Mouse (Mus musculus): Measurements from ENCODE around the gene Selenoo.

The Selenoo gene

DNA sequence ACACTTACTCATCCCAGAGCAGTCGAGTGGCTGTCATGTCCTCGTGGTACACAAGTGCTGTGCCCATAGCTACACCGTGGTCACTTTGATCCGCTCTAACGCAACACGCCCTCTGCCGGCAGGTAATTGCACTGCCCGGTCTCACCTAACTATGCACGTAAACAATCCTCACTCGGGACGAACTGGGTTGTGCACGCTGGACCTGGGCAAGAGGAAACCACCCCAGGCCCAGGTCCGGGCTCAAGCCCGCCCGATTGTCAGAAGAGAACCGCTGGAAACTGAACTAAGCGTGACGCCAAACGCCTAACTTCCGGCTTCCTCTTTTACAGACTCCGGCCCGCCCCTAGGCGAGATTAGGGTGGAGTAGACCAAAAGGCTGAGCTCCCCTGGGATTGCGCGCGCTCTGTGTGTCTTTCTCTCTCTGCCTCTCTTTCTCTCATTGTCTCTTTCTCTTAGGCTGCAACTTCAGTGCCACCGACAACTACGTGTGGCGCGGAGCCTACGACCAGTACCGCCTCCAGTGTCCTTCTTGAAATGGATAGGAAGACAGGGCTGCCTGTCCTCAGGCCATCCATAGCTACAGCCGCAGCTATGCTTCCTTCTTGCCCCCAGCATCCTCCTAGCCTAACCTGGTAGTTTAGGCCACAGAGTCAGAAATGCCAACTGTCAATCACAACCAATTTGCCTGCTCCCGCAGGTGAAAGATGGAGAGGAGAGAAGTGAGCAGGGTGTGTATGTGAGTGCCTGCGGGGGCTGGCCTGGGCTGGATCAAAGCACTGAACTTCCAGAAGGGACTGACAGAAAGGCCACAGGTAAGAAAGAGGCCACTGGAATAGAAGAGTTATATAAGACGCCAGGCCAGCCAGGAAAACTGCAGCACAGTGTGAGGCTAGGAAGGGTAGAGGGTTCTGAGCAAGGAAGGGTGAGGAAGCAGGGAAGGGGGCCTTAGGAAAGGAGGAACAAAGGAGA is 39.8 kb downstream of the Selenoo start, which contains the start of gene Hdac10:
Hdac10 (minus strand) TSS at position 319 of the 969 bp plus-strand sequence.
- DNase-seq: peak; percentile 77

DNA sequence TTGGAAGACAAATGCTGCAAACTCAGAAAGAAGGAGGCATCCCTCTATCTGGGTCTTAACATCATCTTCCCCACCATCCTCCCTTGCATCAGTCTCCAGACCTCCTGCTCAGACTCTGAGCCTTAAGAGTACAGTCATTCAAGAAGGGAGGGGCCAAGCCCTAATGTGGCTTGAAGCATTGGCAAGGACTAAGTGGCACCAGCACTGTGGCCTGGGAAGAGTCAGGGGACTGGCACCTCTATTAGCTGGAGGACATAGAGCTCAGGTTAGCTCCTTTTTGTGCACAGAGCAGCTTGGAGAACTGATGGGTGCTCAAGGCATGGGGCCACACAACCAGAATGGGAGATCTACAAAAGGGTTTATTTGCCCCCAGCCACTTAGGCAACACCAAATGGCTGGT is 41.4 kb downstream of the Selenoo start:
- no peak for DNase-seq

DNA sequence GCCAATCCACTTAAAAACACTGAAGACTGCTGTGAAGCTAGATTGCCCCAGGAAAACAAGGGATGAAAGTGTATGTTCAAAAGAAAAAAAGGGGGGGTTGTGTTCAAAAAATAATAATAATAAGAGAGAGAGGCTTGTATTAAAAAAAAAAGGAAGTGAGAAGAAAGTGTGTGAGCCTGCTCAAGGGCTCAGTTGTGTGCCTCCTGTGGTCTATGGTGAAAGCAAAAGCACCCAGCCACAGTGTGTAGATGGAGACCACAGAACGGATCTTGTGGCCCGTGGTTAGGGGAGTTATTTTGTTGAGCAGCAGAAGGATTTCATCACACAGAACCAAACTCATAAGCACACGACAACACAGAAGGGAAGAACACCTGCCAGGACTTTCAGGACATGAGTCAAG is 42.4 kb downstream of the Selenoo start:
- DNase-seq: no peak

DNA sequence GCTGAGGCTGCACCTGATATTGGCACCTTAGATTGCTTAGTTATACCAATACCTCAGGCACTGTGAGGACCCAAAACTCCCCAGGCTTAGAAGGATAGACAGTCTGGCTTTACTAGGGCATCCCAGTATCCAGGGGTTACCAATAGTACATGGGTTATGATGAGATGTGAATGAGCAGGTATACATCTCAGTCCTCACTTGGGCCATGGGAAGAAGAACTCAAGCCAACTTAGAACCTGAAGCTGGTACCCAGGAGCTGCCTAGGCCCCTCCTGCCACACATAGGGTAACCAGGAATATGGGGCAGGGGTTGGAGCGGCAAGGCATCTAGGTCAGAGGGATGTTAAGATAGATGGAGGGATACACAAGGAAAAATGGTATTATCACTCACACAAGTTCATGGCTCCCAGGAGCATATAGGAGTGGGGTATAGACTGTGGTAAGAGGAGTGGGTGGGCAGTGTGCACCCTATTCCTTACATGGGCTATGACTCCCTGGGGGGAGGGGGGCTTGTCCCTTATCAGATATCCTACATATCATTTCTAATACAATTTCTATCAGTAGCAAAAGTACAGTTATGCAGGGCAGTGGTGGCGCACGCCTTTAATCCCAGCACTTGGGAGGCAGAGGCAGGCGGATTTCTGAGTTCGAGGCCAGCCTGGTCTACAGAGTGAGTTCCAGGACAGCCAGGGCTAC is 47.7 kb downstream of the Selenoo start:
- no peak for DNase-seq

DNA sequence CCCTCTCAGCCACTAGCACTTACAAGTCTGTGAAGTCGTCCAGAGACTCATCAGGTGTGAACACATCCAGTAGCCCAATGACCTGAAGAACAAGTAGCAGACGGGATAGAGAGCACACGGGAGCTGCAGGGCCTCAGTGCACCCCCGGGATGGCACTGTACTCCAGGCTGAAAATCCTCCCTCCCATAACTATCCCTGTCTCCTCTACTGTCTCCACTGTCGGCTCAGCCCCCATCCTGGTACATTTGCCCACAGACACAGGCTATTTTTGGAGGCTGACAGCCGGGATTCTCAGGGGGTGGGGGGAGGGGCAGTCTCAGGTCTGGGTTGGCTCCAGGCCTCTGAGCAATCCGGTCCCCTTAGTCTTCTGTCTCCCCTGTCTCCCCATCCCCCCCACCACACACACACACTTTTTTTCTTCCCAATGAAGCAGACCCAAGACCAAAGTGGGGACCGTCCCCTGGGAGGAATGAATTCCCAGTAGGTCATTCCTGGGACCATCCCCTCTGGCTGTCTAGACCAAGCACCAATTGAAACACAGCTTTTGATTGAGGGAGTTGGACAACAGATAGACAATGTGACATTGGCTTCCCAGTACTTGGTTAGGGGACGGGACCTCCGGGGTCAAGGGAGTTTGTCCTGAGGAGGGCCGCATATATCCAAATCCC is 48.6 kb downstream of the Selenoo start:
- DNase-seq: no peak

DNA sequence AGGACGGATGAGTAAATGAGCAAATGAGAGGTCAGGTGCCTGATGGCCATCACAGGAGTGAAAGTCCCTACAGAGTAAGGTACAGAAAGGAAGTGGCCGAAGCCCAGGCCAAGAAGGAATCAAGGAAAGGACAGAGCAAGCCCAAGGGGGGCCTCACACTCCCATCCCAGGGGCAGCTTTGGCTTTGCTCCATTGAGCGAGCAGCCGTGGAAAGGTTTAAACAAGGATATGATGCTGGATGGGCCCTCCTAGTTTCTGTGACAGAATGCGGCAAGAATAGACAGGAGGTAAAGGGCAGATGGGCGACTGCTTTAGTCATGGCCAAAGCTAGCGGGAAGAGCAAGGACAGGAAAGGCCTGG is 49.1 kb downstream of the Selenoo start:
- no peak for DNase-seq

DNA sequence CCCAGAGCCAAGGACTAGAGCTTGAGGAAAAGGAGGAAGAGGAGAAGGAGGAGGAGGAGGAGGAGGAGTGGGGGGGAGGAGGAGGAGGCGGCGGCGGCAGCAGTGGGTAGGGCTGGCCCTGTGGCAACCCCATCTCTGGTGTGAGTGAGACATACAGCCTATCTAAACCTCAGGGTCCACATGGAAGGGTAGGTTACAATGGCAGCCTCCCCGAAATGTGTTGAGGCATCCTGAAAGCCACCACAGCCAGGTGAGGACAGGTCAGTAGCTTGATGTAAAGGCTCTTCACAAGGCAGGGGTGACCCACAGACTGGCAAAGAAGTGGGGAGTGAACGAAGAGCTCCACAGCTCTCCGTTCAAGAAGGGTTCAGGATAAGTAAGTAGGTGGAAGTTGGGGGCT is 49.6 kb downstream of the Selenoo start:
- no peak for DNase-seq

DNA sequence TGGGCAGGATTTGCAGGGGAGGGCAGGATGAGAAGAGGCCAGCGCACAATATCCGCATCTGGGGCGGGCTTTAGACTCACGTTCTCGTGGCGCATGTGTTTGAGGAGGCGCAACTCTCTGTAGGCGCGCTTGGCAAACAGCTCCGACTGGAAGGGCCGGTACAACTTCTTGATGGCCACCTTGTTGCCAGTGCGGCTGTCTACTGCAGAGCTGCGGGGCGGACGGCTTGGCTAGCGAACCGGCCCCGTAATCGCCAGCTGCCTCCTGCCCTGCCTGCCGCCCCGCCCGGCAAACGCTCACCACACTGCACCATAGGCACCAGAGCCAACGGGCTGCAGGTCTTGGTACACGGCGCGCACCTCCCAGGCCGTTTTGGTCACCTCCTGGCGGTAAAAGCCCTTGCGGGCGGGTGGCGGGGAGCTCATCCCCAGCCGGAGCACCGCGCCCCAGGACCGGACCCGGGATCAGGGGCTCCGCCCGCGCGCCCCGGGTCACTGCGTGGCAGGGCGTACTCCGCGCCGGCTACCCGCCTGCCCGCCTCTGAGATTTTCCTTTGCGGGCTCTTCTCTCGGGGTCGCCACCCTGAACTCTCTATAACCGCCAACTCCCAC is 51.3 kb downstream of the Selenoo start:
- DNase-seq: peak; percentile 66

DNA sequence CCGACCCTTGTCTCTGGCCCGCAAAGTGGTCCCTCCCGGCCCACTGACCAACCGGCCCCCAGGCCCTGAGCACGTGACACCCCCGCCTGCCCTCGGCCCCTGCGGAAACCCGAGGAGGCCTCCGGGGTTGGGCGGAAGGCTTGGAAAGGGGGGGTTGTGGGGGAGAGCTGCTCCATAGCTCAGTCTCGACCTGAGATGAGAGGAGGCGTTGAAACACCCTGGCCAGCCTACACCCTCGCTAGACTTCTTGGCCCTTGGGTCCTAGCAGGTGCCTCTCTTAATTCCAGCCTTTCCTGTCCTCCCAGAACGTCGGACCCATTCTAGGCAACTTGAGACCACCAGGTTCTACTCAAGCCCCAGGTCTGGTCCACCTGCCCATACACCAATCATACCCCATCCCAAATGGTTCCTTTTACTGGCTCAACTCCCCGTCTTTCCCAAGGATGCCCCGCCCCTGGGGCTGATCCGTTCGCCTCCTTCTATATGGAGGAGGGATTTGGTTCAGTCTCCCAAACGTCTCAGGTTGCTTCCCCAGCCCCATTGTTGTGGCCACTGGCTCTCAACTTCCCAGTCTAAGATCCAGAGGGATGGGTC is 51.9 kb downstream of the Selenoo start, which contains the start of gene Mapk12:
Mapk12 (minus strand) TSS at position 45 of the 594 bp plus-strand sequence.
- DNase-seq: no peak

DNA sequence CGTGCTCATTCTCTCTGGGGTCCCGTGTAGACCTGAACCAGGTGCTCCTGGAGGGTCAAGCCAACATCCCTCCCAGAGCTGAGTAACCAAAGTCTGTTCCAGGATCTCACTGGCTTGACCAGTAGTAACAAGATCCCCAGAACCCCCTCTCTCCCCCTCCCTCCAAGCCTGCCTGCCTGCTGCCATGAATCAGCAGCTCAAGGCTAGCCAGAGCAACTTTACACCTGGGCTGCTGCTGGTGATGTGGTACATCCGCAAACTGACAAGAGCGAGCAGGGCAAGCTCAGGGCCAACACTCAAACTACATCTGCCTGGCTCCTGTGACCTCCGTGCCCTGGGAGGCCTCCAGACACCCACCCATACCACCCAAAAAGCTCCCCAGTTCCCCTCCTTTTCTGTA is 52.6 kb downstream of the Selenoo start:
- DNase-seq: no peak

DNA sequence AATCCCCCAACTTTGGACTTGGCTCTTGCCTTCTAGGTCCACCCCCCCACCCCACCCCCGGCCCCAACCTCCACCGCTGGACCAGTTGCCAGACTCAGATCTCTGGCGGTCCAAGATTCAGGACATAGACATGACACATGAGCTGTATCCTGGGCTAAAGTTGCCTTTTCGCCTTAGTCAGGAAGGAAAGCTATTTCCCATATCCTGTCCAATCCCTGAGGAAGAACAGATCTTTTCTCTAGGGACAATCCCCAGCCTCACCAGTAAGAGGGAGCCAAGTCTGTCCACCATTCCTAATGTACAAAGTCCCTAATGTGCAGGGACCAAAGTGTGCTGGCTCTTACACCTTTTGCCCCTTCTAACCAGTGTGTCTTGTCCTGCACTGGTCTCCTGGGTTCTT is 53.0 kb downstream of the Selenoo start:
- no peak for DNase-seq

DNA sequence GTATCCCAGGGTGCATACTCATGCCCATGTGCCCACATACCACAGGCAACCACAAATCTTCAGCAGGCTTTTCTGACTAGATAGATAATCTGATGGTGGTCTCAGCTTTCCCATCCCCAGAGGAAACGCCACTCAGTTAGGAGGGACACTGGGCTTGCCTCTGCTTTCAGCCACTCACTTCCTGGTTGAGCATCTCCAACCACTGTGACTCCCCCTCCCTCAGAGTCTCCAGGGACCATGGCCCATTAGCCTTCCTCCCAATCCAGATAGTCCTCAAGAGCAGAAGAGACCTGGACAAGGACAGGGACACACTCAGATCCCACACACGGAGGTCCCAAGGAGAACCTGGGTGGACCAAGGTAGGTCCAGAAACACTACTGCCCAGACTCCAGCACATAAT is 54.2 kb downstream of the Selenoo start:
- no peak for DNase-seq

DNA sequence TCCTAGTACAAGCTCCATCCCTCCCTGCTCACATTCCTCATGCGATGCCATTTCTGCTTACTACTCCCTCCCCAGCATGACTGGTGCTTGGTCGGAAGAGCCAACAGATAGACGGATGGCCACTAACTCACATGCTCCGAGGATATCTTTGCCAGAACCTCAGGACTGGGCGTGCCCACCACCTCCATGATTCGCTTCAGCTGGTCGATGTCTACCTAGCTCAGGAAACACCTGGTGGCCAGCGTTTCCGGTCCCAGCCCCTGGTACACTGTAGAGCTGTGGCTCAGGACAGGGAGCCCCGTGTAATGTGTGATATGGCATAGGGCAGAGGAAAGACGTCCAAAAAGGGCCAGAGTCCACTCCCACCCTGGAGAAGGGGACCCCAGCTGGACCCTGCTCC is 56.1 kb downstream of the Selenoo start:
- no peak for DNase-seq

DNA sequence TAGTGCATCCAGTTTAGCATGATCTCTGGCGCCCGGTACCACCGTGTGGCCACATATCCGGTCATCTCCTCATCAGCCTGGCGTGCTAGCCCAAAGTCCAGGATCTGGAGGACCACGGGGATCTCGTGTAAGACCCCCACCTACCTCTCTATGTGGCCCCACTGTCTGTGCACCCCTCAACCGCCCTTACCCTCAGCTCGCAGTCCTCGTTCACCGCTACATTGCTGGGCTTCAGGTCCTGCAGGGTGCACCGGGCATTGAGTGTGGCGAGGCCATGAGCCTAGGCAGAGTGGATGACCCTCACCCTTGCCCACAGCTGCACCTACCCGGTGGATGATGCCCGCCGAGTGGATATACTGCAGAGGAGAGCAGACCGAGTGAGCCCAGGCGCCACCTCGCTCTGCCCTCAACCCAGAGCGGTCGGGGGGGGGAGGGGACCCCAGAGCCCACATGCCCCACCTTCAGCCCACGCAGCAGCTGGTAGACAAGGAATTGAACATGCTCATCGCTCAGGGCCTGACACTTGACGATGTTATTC is 57.0 kb downstream of the Selenoo start:
- no peak for DNase-seq

DNA sequence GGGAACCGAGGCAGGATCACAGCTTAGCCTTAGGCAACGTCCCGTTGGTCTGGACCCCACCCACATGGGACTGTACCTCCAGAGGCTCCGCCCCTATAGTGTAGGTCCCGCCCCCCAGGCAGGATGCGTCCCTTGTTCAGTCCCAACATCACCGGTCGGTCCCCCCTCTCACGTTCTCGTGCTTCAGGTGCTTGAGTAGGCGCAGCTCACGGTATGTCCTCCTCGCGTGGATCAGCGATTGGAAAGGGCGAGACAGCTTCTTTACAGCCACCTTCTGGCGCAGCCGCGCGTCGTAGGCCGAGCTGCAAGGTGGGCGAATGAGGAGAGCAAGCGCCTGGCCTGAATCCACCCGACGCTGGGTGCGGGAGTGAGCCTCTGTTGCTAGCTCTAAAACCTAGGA is 57.7 kb downstream of the Selenoo start:
- peak; percentile 73 for DNase-seq

DNA sequence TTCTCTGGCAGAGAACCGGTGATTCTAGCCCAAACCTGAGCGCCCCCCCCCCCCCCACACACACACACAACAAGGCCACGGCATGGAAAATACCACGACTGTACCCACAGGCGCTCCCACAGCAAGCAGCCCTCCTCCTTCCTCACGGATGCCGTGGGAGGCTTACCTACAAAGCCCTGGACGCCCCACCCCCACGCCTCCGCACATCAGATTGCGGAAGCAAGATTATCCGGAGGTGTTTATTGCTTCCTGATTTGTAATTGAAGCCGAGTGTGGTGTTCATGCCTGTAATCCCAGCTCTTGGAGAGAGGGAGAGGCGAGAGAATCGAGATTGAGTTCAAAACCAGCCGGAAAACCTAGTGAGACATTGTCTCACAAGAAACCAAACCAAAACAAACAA is 58.1 kb downstream of the Selenoo start:
- peak; percentile 55 for DNase-seq

DNA sequence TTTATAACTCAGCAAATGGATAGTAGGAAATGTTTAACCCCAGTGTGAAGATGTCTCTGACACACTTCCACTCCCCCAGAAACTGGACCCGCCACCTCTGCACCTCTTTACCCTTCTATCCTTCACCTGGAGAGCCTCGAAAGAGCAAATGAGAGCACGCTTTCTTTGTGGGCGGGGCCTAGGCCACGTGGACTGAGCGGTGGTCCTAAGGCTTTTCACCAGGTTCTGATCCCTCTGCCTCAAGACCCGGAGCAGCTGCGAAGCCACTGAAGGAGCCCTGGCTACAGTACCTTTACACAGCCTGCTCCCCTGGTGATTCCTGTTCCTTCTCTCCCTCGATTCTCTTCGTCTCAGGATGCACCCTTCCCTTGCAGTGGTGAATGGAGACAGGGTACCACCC is 58.6 kb downstream of the Selenoo start:
- DNase-seq: no peak

DNA sequence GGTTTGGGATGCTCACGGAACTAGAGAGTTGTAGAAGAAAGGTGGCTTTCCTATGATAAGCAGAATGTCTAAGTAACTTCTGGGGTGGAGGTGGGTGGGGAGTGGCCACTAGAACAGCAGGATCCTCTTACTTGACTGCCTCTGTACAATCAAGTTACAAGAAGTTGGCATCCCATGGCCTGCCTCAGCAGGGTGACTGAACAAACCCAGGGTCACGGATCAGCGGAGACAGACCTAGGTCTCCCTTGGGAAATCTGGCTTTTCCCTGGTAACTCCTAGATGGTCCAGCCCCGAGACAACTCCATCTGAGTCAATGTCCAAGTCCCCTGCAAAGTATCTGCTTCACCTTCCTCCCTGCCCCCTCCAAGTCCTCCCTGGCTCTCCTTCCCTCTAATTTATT is 59.0 kb downstream of the Selenoo start:
- DNase-seq: no peak

DNA sequence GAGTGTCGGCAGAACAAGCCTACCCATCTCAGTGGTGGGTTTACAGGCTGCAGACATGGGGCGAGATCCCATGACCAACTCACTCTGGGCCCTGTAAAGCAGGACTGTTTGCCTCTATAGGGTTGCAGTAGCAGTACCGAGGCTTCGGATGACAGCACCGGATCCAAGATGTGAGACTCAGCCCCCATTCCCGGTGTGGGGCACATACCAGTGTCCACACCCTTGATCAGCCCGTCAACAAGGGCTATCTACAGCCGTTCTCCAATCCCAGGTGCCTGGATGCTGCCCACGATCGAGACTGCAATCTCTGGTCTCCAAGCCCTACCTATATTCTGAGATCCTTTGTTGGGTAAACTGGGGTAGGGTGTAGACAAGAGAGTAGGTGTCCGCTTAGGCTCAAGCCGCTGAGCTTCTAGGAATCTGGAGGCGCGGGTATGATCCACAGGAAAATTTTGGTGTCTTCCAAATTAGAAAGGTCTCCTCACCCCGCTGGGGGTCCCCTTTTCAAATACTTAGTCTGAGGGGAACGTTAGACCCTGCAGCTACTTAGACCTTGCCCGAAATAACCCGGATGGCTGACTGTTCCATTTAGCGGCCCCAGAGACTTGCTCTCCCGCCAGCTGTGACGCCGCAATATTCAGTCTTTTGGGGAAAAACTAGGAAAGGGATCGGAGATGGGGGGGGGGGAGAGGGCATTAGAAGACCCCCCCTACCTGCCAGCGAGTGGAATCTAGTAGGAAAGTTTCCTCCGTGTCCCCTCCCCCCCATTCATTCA is 59.8 kb downstream of the Selenoo start:
- DNase-seq: no peak

DNA sequence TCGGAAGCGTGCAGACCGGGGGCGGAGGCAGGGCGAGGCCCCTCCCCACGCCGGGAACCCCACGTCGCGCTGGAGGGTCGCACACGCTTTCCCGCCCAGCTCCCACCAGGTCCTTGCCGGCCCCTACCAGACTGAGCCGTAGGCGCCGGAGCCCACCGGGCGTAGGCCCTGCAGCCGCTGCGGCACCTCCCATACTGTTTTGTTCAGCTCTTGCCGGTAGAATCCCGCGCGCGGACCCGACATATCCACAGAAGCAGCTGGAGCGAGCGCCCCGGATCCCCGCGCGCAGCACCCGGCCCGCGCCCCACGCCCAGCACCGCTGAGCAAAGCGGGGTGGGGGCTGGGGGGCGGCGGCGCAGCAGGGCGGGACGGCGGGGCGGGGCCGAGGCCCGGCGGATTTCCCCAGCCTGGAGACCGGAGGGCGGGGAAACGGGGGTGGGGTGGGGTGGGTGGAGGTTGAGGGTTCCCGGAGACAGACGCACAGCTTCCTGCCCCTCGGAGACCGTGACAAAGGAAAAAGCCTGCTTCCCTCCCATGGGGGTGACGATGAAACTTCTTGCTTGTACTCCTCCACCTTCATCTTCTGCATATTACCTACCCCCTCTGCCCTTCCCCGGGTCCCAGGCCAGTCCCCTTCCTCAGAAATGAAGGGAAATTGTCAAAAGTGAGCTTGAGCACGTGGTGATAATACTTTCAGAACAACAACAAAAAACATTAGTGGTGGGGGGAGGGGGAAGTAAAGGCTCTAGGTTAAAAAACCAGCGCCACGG is 60.6 kb downstream of the Selenoo start, which contains the start of gene Mapk11:
Mapk11 (minus strand) TSS at position 358 of the 770 bp plus-strand sequence.
- DNase-seq: peak; percentile 65

Data from right cerebral cortex, postnatal 14 days (tissue).